Mouse (Mus musculus) spleen, postnatal 36 days (tissue): Measurements from ENCODE around the gene Ifi204.
"Not testable (repeated sequence)": the region's sequence is repeated elsewhere in the genome, so short reads cannot be mapped to it uniquely, and the experiment has no call there.

Experiments
- DNase-seq, 2 experiments: peaks; one replicate each; pipeline ENCODE4 v3.0.0; 2022; ENCODE audit warnings: low spot score in 2 of 2, mixed read lengths in 1 of 2

Ifi204 gene

GRCm38 (mm10) chr1:173766848-173767617, at the start of gene Ifi204:
Gene Ifi204, minus strand, starts transcription at chr1:173766943.
- peak; percentile 17 to 32 for DNase-seq

- peak; percentile 65 to 66 for DNase-seq
Measured at GRCm38 (mm10) chr1:173809294-173809693, 42.6 kb upstream of the Ifi204 start.

DNA sequence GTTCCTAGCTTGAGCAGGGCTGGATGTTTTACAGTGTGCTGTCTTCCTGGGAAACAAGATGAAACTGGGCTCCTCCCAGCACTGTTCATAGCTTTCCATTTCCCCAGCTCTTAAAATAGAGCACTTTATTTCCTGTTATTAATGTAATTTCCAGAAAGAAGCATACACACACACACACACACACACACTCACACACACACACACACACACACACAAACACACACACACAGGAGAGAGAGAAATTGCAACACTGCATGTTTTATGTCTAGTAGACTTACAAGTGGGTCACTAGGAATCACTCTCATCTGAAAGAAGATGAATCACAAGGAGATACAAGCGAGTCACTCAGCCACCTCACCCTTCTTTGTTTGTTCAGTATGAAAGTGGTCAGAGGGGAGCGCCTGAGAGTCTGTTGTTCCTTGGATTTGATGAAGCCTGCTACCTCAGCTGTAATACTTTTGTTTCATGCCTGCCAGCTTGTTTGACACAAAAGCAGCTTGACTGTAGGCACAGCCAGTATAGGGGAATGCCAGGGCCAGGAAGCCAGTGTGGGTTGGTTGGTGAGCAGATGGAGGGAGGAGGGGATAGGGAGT, 36.0 kb upstream of the Ifi204 start:
- not testable (repeated sequence) for DNase-seq

GRCm38 (mm10) chr1:173802207-173802606, 35.5 kb upstream of the Ifi204 start:
- not testable (repeated sequence) for DNase-seq

DNA sequence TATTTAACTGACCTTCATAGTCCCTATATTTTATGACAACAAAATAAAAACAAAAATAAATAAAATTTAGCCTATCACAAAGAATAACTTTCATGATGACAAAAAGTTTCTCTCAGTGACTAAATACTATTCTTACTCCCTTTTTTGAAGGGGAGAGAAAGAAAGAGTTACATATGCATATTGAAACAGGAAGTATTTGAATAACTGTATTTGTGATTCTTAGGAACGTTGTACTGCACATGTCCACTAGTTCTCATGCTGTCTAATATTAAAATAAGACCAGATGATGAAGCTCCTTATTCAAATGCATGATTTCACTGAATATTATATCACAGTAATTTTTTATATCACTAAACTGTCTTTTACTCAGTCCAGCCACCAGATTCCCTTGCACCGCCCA, 35.0 kb upstream of the Ifi204 start:
- not testable (repeated sequence) for DNase-seq

- not testable (repeated sequence) for DNase-seq
Measured at GRCm38 (mm10) chr1:173773457-173773856, 6.7 kb upstream of the Ifi204 start.

- DNase-seq = not testable (repeated sequence)
Measured at GRCm38 (mm10) chr1:173760032-173760431, 6.7 kb downstream of the Ifi204 start.

- DNase-seq = peak in 1 of 2 experiments; percentile 4
Measured at GRCm38 (mm10) chr1:173742262-173742661, 24.5 kb downstream of the Ifi204 start.

GRCm38 (mm10) chr1:173741656-173742055, 25.1 kb downstream of the Ifi204 start, which contains the start of gene Ifi207:
Gene Ifi207, minus strand, starts transcription at chr1:173741747.
- DNase-seq = peak in 1 of 2 experiments; percentile 3

DNA sequence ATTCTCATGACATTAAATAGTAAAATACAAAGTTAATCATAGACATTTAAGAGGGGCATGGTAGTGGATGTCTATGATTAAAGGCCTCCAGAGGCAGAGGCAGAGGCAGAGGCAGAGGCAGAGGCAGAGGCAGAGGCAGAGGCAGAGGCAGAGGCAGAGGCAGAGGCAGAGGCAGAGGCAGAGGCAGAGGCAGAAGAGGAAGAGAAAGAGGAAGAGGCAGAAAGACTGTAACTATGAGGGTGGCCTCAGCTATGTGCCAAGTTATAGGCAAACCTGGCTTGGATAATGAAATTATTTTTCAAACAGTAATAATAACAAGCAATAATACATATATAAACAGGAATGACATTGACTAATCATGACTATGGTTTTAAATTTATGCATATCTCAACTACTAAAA, 26.2 kb downstream of the Ifi204 start:
- peak in 1 of 2 experiments; percentile 6 for DNase-seq

GRCm38 (mm10) chr1:173736986-173737385, 29.8 kb downstream of the Ifi204 start:
- DNase-seq = no peak

- not testable (repeated sequence) for DNase-seq
Measured at GRCm38 (mm10) chr1:173735015-173735414, 31.7 kb downstream of the Ifi204 start.

- no peak for DNase-seq
Measured at GRCm38 (mm10) chr1:173733219-173733618, 33.5 kb downstream of the Ifi204 start.
